Mouse (Mus musculus): ENCODE data around the gene Rbm3. TPM values are rescaled to one million over a fixed set of nuclear protein-coding genes. Genes with fewer than 3 reads are reported as not detected.
A peak's percentile ranks its signal among the peaks of the same experiment; 100 is the strongest.

Gene Rbm3
- polyA plus RNA-seq, 1 experiment, result 50.8 TPM

GRCm38 (mm10) chrX:8143750-8144149 lies 1.9 kb downstream of the Rbm3 start:
- H3K36me3 ChIP-seq (ENCODE audit: control insufficient read depth, insufficient read depth, low read length), result peaks cover 3% of the 10 kb centered on the region; the same call in 1 of the 2 replicates
- no peak for TF ChIP-seq POLR2A (IDR thresholded peaks at IDR 0.05; ENCODE audit: low read depth, low read length)
- TF ChIP-seq CTCF (conservative IDR thresholded peaks at IDR 0.05; ENCODE audit: insufficient read depth, insufficient read length, low read depth, low read length), result no peak
- H3K4me1 ChIP-seq (ENCODE audit: control insufficient read depth, insufficient read depth, low read length), result peaks cover 8% of the 10 kb centered on the region; the same call in 1 of the 2 replicates
- H3K4me3 ChIP-seq (ENCODE audit: insufficient read depth, low read depth, low read length), result peak overlapping the region; percentile 27; the same call in 1 of the 2 replicates
- no peak for DNase-seq
- H3K27me3 ChIP-seq (replicated peaks; ENCODE audit: control insufficient read depth, insufficient read depth, low read length), result no peaks in the 10 kb centered on the region
- WGBS, result 47% methylated on average over 7 of the region's 7 CpGs
- H3K27ac ChIP-seq (ENCODE audit: insufficient read depth, low read depth, low read length), result no peak overlapping the region

DNA sequence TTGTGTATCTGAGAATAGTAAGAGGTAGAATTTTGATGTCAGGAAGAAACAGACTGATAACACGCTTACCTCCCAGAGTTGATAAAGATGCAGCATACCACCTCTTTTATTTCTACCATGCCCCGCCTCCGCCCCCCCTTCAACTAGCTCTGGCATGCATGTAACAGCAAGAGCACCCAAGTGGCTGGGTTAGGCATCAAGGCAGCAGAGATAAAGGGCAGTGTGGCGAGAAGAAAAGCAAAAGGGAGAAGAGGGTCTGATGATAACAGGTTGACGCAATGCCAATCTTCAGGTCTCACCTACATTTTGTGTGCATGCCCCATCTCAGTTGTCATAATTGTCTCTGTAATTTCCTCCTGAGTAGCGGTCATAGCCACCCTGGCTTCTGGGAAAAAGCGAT lies 2.7 kb downstream of the Rbm3 start:
- 92% methylated on average over 7 of the region's 7 CpGs for WGBS

GRCm38 (mm10) chrX:8141058-8141457 lies 4.6 kb downstream of the Rbm3 start:
- H3K27me3 ChIP-seq (replicated peaks; ENCODE audit: control insufficient read depth, insufficient read depth, low read length), result no peaks in the 10 kb centered on the region
- no peak for DNase-seq
- no peak for TF ChIP-seq CTCF (conservative IDR thresholded peaks at IDR 0.05; ENCODE audit: insufficient read depth, insufficient read length, low read depth, low read length)
- TF ChIP-seq POLR2A (IDR thresholded peaks at IDR 0.05; ENCODE audit: low read depth, low read length), result no peak
- peaks cover 3% of the 10 kb centered on the region; the same call in 1 of the 2 replicates for H3K36me3 ChIP-seq (ENCODE audit: control insufficient read depth, insufficient read depth, low read length)
- WGBS, result 68% methylated on average over 3 of the region's 3 CpGs
- H3K4me3 ChIP-seq (ENCODE audit: insufficient read depth, low read depth, low read length), result no peak overlapping the region
- H3K4me1 ChIP-seq (ENCODE audit: control insufficient read depth, insufficient read depth, low read length), result peaks cover 8% of the 10 kb centered on the region; the same call in 1 of the 2 replicates
- no peak overlapping the region for H3K27ac ChIP-seq (ENCODE audit: insufficient read depth, low read depth, low read length)

More for the DNA sequence above, 2.7 kb downstream of the Rbm3 start:
- Histone ChIP-seq H3K27me3 (replicated peaks; ENCODE audit: control insufficient read depth, insufficient read depth, low read length) (no peaks in the 10 kb centered on the region), H3K4me3 (ENCODE audit: insufficient read depth, low read depth, low read length) (no peak overlapping the region), H3K4me1 (ENCODE audit: control insufficient read depth, insufficient read depth, low read length) (peaks cover 8% of the 10 kb centered on the region; the same call in 1 of the 2 replicates), H3K36me3 (ENCODE audit: control insufficient read depth, insufficient read depth, low read length) (peaks cover 3% of the 10 kb centered on the region; the same call in 1 of the 2 replicates), H3K27ac (ENCODE audit: insufficient read depth, low read depth, low read length) (no peak overlapping the region)
- TF ChIP-seq CTCF (conservative IDR thresholded peaks at IDR 0.05; ENCODE audit: insufficient read depth, insufficient read length, low read depth, low read length) (no peak), POLR2A (IDR thresholded peaks at IDR 0.05; ENCODE audit: low read depth, low read length) (no peak)
- no peak for DNase-seq

- Histone ChIP-seq H3K4me3 (ENCODE audit: insufficient read depth, low read depth, low read length) (no peak overlapping the region), H3K27me3 (replicated peaks; ENCODE audit: control insufficient read depth, insufficient read depth, low read length) (no peaks in the 10 kb centered on the region), H3K4me1 (ENCODE audit: control insufficient read depth, insufficient read depth, low read length) (peaks cover 8% of the 10 kb centered on the region; the same call in 1 of the 2 replicates), H3K36me3 (ENCODE audit: control insufficient read depth, insufficient read depth, low read length) (peaks cover 3% of the 10 kb centered on the region; the same call in 1 of the 2 replicates), H3K27ac (ENCODE audit: insufficient read depth, low read depth, low read length) (no peak overlapping the region)
- TF ChIP-seq POLR2A (IDR thresholded peaks at IDR 0.05; ENCODE audit: low read depth, low read length) (no peak), CTCF (conservative IDR thresholded peaks at IDR 0.05; ENCODE audit: insufficient read depth, insufficient read length, low read depth, low read length) (no peak)
- DNase-seq, result no peak
- WGBS, result 100% methylated on average over 2 of the region's 2 CpGs
Observed at GRCm38 (mm10) chrX:8140446-8140845, 5.2 kb downstream of the Rbm3 start.

DNA sequence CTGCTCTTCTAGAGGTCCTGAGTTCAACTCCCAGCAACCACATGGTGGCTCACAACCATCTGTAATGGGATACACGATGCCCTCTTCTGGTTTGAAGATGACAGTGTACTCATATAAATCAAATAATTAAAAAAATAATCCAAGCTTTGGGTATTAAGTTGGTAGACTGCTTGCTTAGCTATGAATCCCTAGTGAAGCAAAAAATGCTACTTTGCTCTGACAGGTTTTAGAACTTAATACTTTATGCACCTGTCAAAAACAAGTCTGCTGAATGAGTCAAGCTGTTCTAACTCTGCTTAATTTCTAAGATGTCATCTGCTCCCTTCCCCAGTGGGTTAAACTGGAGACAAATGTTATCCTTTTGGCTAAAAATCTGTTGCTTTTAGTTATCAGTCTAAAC lies 6.2 kb downstream of the Rbm3 start:
- Histone ChIP-seq H3K27me3 (replicated peaks; ENCODE audit: control insufficient read depth, insufficient read depth, low read length) (no peaks in the 10 kb centered on the region), H3K4me3 (ENCODE audit: insufficient read depth, low read depth, low read length) (no peak overlapping the region), H3K36me3 (ENCODE audit: control insufficient read depth, insufficient read depth, low read length) (peaks cover 3% of the 10 kb centered on the region; the same call in 1 of the 2 replicates), H3K4me1 (ENCODE audit: control insufficient read depth, insufficient read depth, low read length) (peaks cover 8% of the 10 kb centered on the region; the same call in 1 of the 2 replicates), H3K27ac (ENCODE audit: insufficient read depth, low read depth, low read length) (no peak overlapping the region)
- TF ChIP-seq CTCF (conservative IDR thresholded peaks at IDR 0.05; ENCODE audit: insufficient read depth, insufficient read length, low read depth, low read length) (no peak), POLR2A (IDR thresholded peaks at IDR 0.05; ENCODE audit: low read depth, low read length) (no peak)
- no peak for DNase-seq
- WGBS, result 0% methylated on average over 1 of the region's 1 CpGs

GRCm38 (mm10) chrX:8135886-8136285 lies 9.8 kb downstream of the Rbm3 start:
- peak; percentile 17 for DNase-seq
- peaks cover 4% of the 10 kb centered on the region; the same call in 1 of the 2 replicates for H3K4me1 ChIP-seq (ENCODE audit: control insufficient read depth, insufficient read depth, low read length)
- no peak for TF ChIP-seq CTCF (conservative IDR thresholded peaks at IDR 0.05; ENCODE audit: insufficient read depth, insufficient read length, low read depth, low read length)
- no peak for TF ChIP-seq POLR2A (IDR thresholded peaks at IDR 0.05; ENCODE audit: low read depth, low read length)

GRCm38 (mm10) chrX:8132017-8132976 lies 13.4 kb downstream of the Rbm3 start, which contains the start of gene Wdr13:
Gene Wdr13, minus strand, starts transcription at chrX:8132892.
- peak; percentile 95 for DNase-seq
- TF ChIP-seq POLR2A (IDR thresholded peaks at IDR 0.05; ENCODE audit: low read depth, low read length) (no peak), CTCF (conservative IDR thresholded peaks at IDR 0.05; ENCODE audit: insufficient read depth, insufficient read length, low read depth, low read length) (no peak)
- H3K27me3 ChIP-seq (replicated peaks; ENCODE audit: control insufficient read depth, insufficient read depth, low read length), result no peaks in the 10 kb centered on the region
- 1% methylated on average over 38 of the region's 40 CpGs for WGBS
- peaks cover 4% of the 10 kb centered on the region; the same call in 1 of the 2 replicates for H3K4me1 ChIP-seq (ENCODE audit: control insufficient read depth, insufficient read depth, low read length)
- peak within 1 kb of the TSS; percentile 69 for H3K4me3 ChIP-seq (ENCODE audit: insufficient read depth, low read depth, low read length)
- H3K27ac ChIP-seq (ENCODE audit: insufficient read depth, low read depth, low read length), result peak within 1 kb of the TSS; percentile 96
- no peaks in the 10 kb centered on the region for H3K36me3 ChIP-seq (ENCODE audit: control insufficient read depth, insufficient read depth, low read length)

More at GRCm38 (mm10) chrX:8135886-8136285, 9.8 kb downstream of the Rbm3 start:
- Histone ChIP-seq H3K36me3 (ENCODE audit: control insufficient read depth, insufficient read depth, low read length) (no peaks in the 10 kb centered on the region), H3K4me3 (ENCODE audit: insufficient read depth, low read depth, low read length) (no peak overlapping the region), H3K27me3 (replicated peaks; ENCODE audit: control insufficient read depth, insufficient read depth, low read length) (no peaks in the 10 kb centered on the region), H3K27ac (ENCODE audit: insufficient read depth, low read depth, low read length) (no peak overlapping the region)
- WGBS, result 52% methylated on average over 2 of the region's 2 CpGs
